Mouse (Mus musculus): ENCODE measurements around the gene 4931409K22Rik. TPM values are rescaled to one million over a fixed set of nuclear protein-coding genes. Genes with fewer than 3 reads are reported as not detected.
"Not testable (repeated sequence)": the region's sequence is repeated elsewhere in the genome, so short reads cannot be mapped to it uniquely, and the experiment has no call there.

The 4931409K22Rik gene
- polyA plus RNA-seq, 1 experiment: not detected

DNA sequence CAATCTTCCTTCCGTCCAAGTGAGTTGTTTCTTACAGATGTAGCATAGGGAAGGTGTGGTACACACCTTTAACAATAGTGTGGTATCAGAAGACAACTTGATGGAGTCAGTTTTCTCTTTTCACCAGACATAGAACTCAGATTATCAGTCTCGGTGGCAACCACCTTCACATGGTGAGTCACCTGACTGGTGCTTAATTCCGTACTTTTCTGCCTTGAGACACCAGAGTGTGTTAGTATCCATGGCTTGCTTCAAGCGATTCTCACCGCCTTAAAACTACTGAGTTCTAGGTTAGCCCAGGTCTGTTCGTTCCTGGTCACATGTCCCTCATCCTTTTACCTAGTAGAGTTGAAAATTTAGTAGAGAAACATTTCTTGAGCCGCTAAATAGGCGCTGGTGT is 29.5 kb upstream of the 4931409K22Rik start:
- Histone ChIP-seq H3K36me3 (replicated peaks; ENCODE audit: low read length) (peaks cover 35% of the 10 kb centered on the region), H3K4me3 (replicated peaks) (peak overlapping the region; percentile 98), H3K4me1 (peaks cover 68% of the 10 kb centered on the region), H3K9me3 (no peaks in the 10 kb centered on the region), H3K27me3 (replicated peaks) (no peaks in the 10 kb centered on the region)
- TF ChIP-seq FLI1 (IDR thresholded peaks at IDR 0.05; ENCODE audit: low read length) (no peak), GATA1 (IDR thresholded peaks at IDR 0.05; ENCODE audit: borderline replicate concordance, low read length) (no peak)

DNA sequence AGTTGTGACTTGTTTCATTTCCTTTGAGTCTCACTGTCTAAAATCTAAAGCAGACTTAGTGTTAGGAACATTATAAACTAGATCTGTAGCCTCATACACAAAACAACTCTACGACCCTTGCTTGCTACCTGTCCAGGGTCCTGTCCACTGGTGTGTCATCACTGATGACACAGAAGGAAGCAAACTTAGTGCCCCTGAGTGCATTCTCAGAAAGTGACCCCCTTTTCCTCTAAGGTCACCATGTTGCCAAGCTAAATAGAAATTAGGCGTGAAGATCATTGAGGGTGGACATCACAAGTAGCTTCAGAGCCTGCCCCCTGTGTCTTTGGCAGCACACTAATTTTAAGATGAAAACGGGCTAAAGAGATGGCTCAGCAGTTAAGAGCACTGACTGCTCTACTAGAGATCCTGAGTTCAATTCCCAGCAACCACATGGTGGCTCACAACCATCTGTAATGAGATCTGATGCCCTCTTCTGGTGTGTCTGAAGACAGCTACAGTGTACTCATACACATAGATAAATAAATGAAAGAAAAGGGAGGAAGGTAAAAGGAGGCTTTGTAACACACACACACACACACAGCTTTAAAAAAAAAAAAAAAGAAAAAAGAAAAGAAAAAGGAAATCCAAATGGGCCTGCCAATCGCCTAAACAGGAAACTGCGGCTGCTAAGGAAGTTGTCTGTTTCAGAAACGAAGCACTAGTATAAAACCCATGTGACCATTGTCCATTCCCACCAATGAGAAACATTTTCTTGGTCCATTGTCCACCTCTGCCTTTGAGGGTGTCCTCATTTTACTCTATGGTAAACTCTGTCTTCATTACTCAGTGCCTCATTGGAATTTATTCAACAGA is 21.7 kb upstream of the 4931409K22Rik start:
- TF ChIP-seq FLI1 (IDR thresholded peaks at IDR 0.05; ENCODE audit: low read length) (no peak), GATA1 (IDR thresholded peaks at IDR 0.05; ENCODE audit: borderline replicate concordance, low read length) (no peak)
- H3K36me3 ChIP-seq (replicated peaks; ENCODE audit: low read length): peaks cover 23% of the 10 kb centered on the region
- H3K9me3 ChIP-seq: no peaks in the 10 kb centered on the region
- peak overlapping the region; percentile 97 for H3K4me3 ChIP-seq (replicated peaks)
- H3K27me3 ChIP-seq (replicated peaks): no peaks in the 10 kb centered on the region
- H3K4me1 ChIP-seq: peaks cover 39% of the 10 kb centered on the region

GRCm38 (mm10) chr5:24577183-24577929 is 20.7 kb upstream of the 4931409K22Rik start, which contains the start of gene Abcf2:
Abcf2 (minus strand) TSS chr5:24577467.
- TF ChIP-seq GATA1 (IDR thresholded peaks at IDR 0.05; ENCODE audit: borderline replicate concordance, low read length) (no peak), FLI1 (IDR thresholded peaks at IDR 0.05; ENCODE audit: low read length) (no peak)
- Histone ChIP-seq H3K4me1 (peaks cover 39% of the 10 kb centered on the region), H3K36me3 (replicated peaks; ENCODE audit: low read length) (peaks cover 33% of the 10 kb centered on the region), H3K4me3 (replicated peaks) (peak within 1 kb of the TSS; percentile 97), H3K27me3 (replicated peaks) (no peaks in the 10 kb centered on the region), H3K9me3 (no peaks in the 10 kb centered on the region)

DNA sequence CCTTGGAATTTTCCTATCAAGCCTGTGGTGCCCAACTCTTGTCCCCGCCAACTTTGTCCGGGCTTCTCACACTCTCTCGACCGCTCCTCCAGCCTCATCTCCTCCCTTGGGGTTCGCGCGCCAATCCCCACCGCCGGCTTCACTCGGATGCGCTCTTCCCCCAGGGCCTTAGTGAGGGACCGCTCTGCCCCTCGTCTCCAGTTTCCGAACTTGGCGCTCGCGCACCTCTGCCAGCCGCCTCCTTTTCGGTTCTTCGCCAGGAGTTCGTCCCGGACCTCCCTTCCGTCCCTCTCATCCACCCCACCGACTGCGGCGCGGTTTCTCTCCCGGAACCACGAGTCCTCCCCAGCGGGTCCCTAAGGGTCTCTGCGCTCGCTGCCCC is 20.2 kb upstream of the 4931409K22Rik start:
- Histone ChIP-seq H3K36me3 (replicated peaks; ENCODE audit: low read length) (peaks cover 39% of the 10 kb centered on the region), H3K27me3 (replicated peaks) (no peaks in the 10 kb centered on the region), H3K9me3 (no peaks in the 10 kb centered on the region), H3K4me3 (replicated peaks) (peak overlapping the region; percentile 97), H3K4me1 (peaks cover 39% of the 10 kb centered on the region)
- TF ChIP-seq GATA1 (IDR thresholded peaks at IDR 0.05; ENCODE audit: borderline replicate concordance, low read length): no peak
- TF ChIP-seq FLI1 (IDR thresholded peaks at IDR 0.05; ENCODE audit: low read length): no peak

DNA sequence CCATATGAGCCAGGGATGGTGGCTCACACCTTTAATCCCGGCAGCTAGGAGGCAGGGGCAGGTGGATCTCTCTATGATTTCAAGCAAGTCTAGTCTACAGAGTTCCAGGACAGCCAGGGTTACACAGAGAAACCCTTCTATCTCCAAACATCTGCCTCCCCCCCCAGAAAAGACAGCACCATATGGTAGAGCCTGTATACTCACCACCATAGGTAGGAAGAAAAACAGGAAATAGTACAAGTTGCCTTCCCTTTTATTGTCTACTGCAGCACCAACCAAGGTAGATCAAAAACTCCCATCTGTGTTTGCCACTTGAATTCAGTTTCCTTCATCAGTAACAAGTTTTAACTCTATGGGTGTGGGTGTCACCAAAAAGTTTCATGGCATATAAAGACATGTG is 19.3 kb upstream of the 4931409K22Rik start:
- Histone ChIP-seq H3K9me3 (no peaks in the 10 kb centered on the region), H3K36me3 (replicated peaks; ENCODE audit: low read length) (peaks cover 47% of the 10 kb centered on the region), H3K27me3 (replicated peaks) (no peaks in the 10 kb centered on the region), H3K4me3 (replicated peaks) (peak overlapping the region; percentile 97), H3K4me1 (peaks cover 39% of the 10 kb centered on the region)
- TF ChIP-seq GATA1 (IDR thresholded peaks at IDR 0.05; ENCODE audit: borderline replicate concordance, low read length) (no peak), FLI1 (IDR thresholded peaks at IDR 0.05; ENCODE audit: low read length) (no peak)

DNA sequence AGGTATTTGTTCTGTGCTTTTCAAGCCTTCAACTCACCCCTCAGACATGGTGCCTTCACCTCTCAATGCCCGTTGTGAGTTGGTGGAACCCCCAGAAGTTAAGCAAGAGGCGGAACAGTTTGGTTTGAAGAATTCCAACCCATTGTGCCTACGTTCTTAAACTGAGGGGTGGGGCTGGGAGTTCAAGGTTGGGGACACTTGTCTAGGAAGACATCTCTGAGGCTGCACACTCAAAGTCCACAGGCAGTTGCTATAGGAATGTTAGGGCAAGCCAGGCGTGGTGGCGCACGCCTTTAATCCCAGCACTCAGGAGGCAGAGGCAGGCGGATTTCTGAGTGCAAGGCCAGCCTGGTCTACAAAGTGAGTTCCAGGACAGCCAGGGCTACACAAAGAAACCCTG is 1.3 kb downstream of the 4931409K22Rik start:
- H3K36me3 ChIP-seq (replicated peaks; ENCODE audit: low read length); H3K4me3 ChIP-seq (replicated peaks); H3K4me1 ChIP-seq: not testable (repeated sequence)
- peaks cover 73% of the 10 kb centered on the region for H3K27me3 ChIP-seq (replicated peaks)
- H3K9me3 ChIP-seq: peaks cover 10% of the 10 kb centered on the region

GRCm38 (mm10) chr5:24553621-24554244 is 2.9 kb downstream of the 4931409K22Rik start:
- Histone ChIP-seq H3K36me3 (replicated peaks; ENCODE audit: low read length) (no peaks in the 10 kb centered on the region), H3K9me3 (peaks cover 10% of the 10 kb centered on the region), H3K4me3 (replicated peaks) (no peak overlapping the region), H3K4me1 (peaks cover 4% of the 10 kb centered on the region; the same call in 1 of the 2 replicates), H3K27me3 (replicated peaks) (peaks cover 86% of the 10 kb centered on the region)
- no peak for TF ChIP-seq FLI1 (IDR thresholded peaks at IDR 0.05; ENCODE audit: low read length)
- no peak for TF ChIP-seq GATA1 (IDR thresholded peaks at IDR 0.05; ENCODE audit: borderline replicate concordance, low read length)

DNA sequence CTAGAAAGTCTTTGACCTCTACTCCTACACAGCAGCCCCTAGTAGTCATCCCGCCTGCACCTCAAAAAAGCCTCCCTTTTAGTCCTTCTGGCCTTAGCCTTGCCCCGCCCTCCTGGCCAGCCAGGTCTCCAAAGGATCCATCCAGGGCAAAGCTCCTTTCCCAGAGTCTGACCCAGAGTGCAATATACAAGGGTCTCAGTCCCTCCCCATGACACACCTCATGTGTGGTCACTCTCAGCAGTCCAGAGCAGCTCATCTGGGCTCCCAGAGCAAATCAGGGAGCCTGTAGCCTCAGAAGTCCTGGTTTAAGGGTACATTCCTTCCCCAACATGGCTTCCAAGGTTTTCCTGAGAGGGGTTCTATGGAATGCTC is 5.3 kb downstream of the 4931409K22Rik start:
- no peaks in the 10 kb centered on the region for H3K36me3 ChIP-seq (replicated peaks; ENCODE audit: low read length)
- H3K9me3 ChIP-seq: peaks cover 10% of the 10 kb centered on the region
- peaks cover 94% of the 10 kb centered on the region for H3K27me3 ChIP-seq (replicated peaks)
- TF ChIP-seq FLI1 (IDR thresholded peaks at IDR 0.05; ENCODE audit: low read length) (no peak), GATA1 (IDR thresholded peaks at IDR 0.05; ENCODE audit: borderline replicate concordance, low read length) (no peak)
- peaks cover 4% of the 10 kb centered on the region; the same call in 1 of the 2 replicates for H3K4me1 ChIP-seq
- no peak overlapping the region for H3K4me3 ChIP-seq (replicated peaks)

DNA sequence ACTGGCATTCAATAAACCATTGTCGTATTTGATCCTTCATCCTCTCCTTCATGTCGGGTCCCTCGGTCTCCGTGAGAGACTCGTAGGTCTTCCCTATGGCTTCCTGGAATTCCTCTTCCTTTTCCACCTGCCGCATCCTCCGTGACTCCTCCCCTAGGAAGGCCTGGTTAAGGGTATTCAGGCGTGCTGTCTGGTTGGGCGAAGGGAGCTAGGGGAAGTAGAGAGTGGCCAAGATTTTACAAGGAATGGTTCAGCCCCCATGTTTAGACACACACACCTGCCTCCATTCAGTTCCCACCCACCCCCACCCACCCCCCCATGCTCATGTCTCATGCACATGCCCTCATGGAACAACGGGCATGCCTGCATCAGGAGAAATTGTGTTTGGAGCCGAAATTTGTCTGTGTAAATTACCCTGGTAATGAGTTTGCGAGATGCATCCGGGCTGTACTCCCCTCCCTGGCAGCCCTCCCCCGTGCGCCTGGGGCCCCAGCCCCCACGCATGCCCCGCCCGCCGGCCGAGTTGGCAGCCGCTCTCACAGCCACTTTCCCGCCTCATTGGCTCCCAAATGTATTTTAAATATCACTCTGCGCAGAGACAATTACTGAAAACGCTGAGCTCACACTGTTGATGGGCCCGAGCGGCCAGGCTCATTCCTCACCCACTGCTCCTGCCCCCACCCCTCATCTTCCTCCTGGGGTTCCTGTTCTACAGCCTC is 5.9 kb downstream of the 4931409K22Rik start:
- Histone ChIP-seq H3K4me1 (peaks cover 4% of the 10 kb centered on the region; the same call in 1 of the 2 replicates), H3K4me3 (replicated peaks) (no peak overlapping the region), H3K36me3 (replicated peaks; ENCODE audit: low read length) (no peaks in the 10 kb centered on the region), H3K27me3 (replicated peaks) (peaks cover 94% of the 10 kb centered on the region), H3K9me3 (peaks cover 6% of the 10 kb centered on the region)
- TF ChIP-seq FLI1 (IDR thresholded peaks at IDR 0.05; ENCODE audit: low read length) (no peak), GATA1 (IDR thresholded peaks at IDR 0.05; ENCODE audit: borderline replicate concordance, low read length) (no peak)

Data from megakaryocyte, embryonic 14.5 days (primary cell).